Comparison of ENCODE assay signal across 24 mouse cellular contexts in genomic region chr11:90816727-90817126, GRCm38 (mm10).
"Had no signal": no experiment of that assay in that cellular context is flagged by ENCODE, and none has a peak within 500 bp of the region (broad histone marks: within the 10 kb centered on the region; RNA-seq: fewer than 3 reads in every experiment).

No protein-coding gene starts in this region.

- ATAC-seq: liver, embryonic 12.5 days; liver, postnatal 0 days; lung, postnatal 0 days; midbrain, embryonic 13.5 days; midbrain, embryonic 15.5 days; midbrain, embryonic 16.5 days had no signal

- H3K27me3 ChIP-seq: limb, embryonic 12.5 days; limb, embryonic 13.5 days; limb, embryonic 15.5 days; liver, embryonic 12.5 days; liver, embryonic 13.5 days; liver, embryonic 15.5 days; lung, embryonic 15.5 days; megakaryocyte, embryonic 14.5 days; midbrain, embryonic 12.5 days; midbrain, embryonic 13.5 days; midbrain, embryonic 15.5 days had no signal

- DNase-seq: left cerebral cortex, postnatal 4 days; liver; liver, embryonic 13.5 days; liver, postnatal 0 days; lung, adult 18-20 months; lung, adult 2 months; lung, embryonic 14.5 days; lung, postnatal 10 days; lung, postnatal 14 days; lung, postnatal 36 days; lung, postnatal 4 days; midbrain, embryonic 14.5 days had no signal
